Mouse (Mus musculus) spleen, adult 2 months (tissue): Measurements from ENCODE around the gene Glud1. TPM values are rescaled to one million over a fixed set of nuclear protein-coding genes. Genes with fewer than 3 reads are reported as not detected.

Experiments used
- DNase-seq, 2 experiments: peaks; one replicate each; pipeline versions ENCODE4 v3.0.0 to v3.0.0-alpha.2; 2012 to 2021; ENCODE audit warnings: low spot score in 2 of 2, low read depth in 1 of 2
- H3K27ac ChIP-seq: fragments of 200-500 bp; 2 replicates; pipeline ENCODE4 v1.5.1; 2012; ENCODE audit warnings: low read length, inconsistent platforms; ENCODE audit not compliant: insufficient read depth
- H3K27me3 ChIP-seq: fragments of 200-500 bp; 2 replicates; pipeline ENCODE4 v1.6.1; 2012; ENCODE audit warnings: mild to moderate bottlenecking, moderate library complexity, low read length, inconsistent platforms; ENCODE audit not compliant: control insufficient read depth, insufficient read depth
- H3K36me3 ChIP-seq: fragments of 200-500 bp; 2 replicates; pipeline ENCODE4 v1.6.1; 2012; ENCODE audit warnings: mild to moderate bottlenecking, low read length, inconsistent platforms; ENCODE audit not compliant: control insufficient read depth, insufficient read depth
- H3K4me1 ChIP-seq: fragments of 200-500 bp; 2 replicates; pipeline ENCODE4 v1.6.1; 2011; ENCODE audit warnings: inconsistent platforms; ENCODE audit not compliant: control insufficient read depth, insufficient read depth, insufficient read length
- H3K4me3 ChIP-seq: fragments of 200-500 bp; 2 replicates; pipeline ENCODE4 v1.5.1; 2011; ENCODE audit warnings: mild to moderate bottlenecking, inconsistent platforms; ENCODE audit not compliant: insufficient read depth, insufficient read length; ENCODE audit errors: extremely low read depth
- CTCF ChIP-seq: fragments of 200-500 bp; IDR thresholded peaks from 2 replicates; pipeline ENCODE4 v1.5.1; 2011; ENCODE audit warnings: mild to moderate bottlenecking, inconsistent platforms; ENCODE audit not compliant: insufficient read depth, insufficient read length, insufficient replicate concordance; ENCODE audit errors: extremely low read depth
- POLR2A ChIP-seq: fragments of 200-500 bp; IDR thresholded peaks from 2 replicates; pipeline ENCODE4 v1.6.1; 2011; ENCODE audit warnings: low read depth, low read length, inconsistent platforms
- WGBS: fragments of 180-500 bp; shearing (Covaris S2); methylation state at CpG from one replicate; pipeline ENCODE4 v1.1.7; 2018; 5-methylcytosine and 5-hydroxymethylcytosine counted together
- polyA plus RNA-seq: library from polyadenylated mRNA; depleted of rRNA; stranded (reverse); fragments of >200 nt; gene quantifications from 2 replicates; pipeline ENCODE4 v1.2.3, GENCODE M21; 2012

Glud1 gene
- polyA plus RNA-seq, 1 experiment: 47.7 TPM

- peaks cover 11% of the 10 kb centered on the region for H3K36me3 ChIP-seq
- no peak for DNase-seq
Measured at GRCm38 (mm10) chr14:34318113-34318512, 7.6 kb downstream of the Glud1 start.

DNA sequence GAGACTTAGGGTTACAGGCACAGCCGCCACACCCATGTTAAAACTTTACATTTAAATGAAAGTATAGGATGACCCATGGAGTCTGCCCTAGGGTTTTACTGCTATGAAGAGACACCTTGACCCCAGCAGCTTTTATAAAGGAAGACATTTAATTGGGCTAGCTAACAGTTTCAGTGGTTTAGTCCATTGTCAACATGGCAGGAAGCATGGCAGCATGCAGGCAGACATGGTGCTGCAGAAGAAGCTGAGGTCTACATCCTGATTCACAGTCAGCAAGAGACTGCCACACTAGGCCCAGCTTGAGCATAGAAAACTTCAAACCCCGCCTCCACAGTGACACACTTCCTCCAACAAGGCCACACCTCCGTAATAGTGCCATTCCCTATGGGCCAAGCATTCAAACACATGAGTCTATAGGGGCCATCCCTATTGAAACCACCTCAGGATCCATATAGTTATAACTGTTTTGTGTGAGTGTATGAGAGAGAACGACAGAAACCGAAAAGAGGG lies 13.1 kb downstream of the Glud1 start:
- WGBS: 97% methylated on average over 5 of the region's 5 CpGs
- Histone ChIP-seq H3K4me1 (no peaks in the 10 kb centered on the region), H3K36me3 (peaks cover 21% of the 10 kb centered on the region), H3K27ac (no peak overlapping the region), H3K27me3 (no peaks in the 10 kb centered on the region), H3K4me3 (no peak overlapping the region)
- TF ChIP-seq POLR2A (no peak), CTCF (no peak)
- no peak for DNase-seq

More at GRCm38 (mm10) chr14:34318113-34318512, 7.6 kb downstream of the Glud1 start:
- no peaks in the 10 kb centered on the region for H3K27me3 ChIP-seq
- H3K27ac ChIP-seq: no peak overlapping the region
- TF ChIP-seq POLR2A (no peak), CTCF (no peak)
- H3K4me3 ChIP-seq: no peak overlapping the region
- H3K4me1 ChIP-seq: peaks cover 3% of the 10 kb centered on the region; the same call in 1 of the 2 replicates

DNA sequence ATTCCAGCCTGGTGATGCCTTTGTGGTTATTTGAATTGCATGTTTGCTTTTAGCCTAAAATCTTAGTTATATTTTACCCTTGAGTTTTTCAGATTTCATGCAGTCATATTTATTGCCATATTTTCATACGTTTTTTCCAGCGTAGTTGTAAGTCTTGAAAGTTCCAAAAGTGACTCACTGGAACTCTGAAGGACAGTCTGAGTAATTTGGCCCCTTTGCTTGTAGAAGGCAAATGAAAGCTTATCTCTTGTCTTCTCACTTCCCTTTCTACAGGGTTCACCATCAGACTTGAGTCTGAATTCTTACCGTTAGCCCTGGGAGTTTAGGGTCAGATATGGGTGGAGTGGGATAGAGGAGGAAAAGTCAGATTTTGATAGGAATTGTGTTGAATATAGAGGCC lies 16.1 kb downstream of the Glud1 start:
- H3K36me3 ChIP-seq: peaks cover 33% of the 10 kb centered on the region
- 89% methylated on average over 3 of the region's 3 CpGs for WGBS

GRCm38 (mm10) chr14:34327618-34328017 lies 17.1 kb downstream of the Glud1 start:
- TF ChIP-seq CTCF (no peak), POLR2A (no peak)
- Histone ChIP-seq H3K27me3 (no peaks in the 10 kb centered on the region), H3K4me3 (no peak overlapping the region), H3K36me3 (peaks cover 36% of the 10 kb centered on the region), H3K27ac (no peak overlapping the region), H3K4me1 (no peaks in the 10 kb centered on the region)
- 83% methylated on average over 1 of the region's 1 CpGs for WGBS
- no peak for DNase-seq

More for the DNA sequence above, 16.1 kb downstream of the Glud1 start:
- TF ChIP-seq CTCF (no peak), POLR2A (no peak)
- Histone ChIP-seq H3K4me1 (no peaks in the 10 kb centered on the region), H3K27ac (no peak overlapping the region), H3K27me3 (no peaks in the 10 kb centered on the region), H3K4me3 (no peak overlapping the region)
- DNase-seq: no peak

DNA sequence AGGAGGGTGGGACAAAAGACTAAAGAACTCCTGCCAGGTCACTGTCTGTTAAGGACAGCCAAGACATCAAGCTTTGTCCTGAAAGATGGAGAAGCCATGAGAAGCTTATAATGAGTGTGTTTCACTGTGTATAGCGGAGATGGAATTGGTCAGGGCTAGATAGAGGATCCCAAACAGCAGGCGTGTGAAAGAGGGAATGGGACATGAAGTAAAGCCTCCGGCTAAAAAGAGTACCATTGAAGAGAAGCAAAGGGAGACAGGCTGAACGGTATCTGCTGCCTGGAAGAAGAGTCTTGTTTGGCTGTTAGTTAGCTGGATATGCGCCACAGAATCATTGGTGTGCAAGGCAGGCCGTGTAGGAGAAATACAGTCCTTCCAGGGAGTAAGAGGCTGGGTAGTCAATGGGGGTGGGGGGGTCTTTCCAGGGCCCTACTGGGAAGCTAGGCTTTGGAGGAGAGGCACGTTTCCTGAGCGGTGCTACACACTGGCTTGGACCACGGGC lies 20.2 kb downstream of the Glud1 start:
- TF ChIP-seq POLR2A: no peak
- TF ChIP-seq CTCF: no peak
- DNase-seq: no peak
- Histone ChIP-seq H3K4me1 (no peaks in the 10 kb centered on the region), H3K27me3 (no peaks in the 10 kb centered on the region), H3K27ac (no peak overlapping the region), H3K36me3 (peaks cover 44% of the 10 kb centered on the region), H3K4me3 (no peak overlapping the region)
- WGBS: 93% methylated on average over 9 of the region's 9 CpGs

- H3K27me3 ChIP-seq: no peaks in the 10 kb centered on the region
- 94% methylated on average over 3 of the region's 3 CpGs for WGBS
- H3K4me3 ChIP-seq: no peak overlapping the region
- no peak for TF ChIP-seq POLR2A
- no peak for TF ChIP-seq CTCF
- H3K27ac ChIP-seq: no peak overlapping the region
- H3K4me1 ChIP-seq: no peaks in the 10 kb centered on the region
- no peak for DNase-seq
- H3K36me3 ChIP-seq: peaks cover 49% of the 10 kb centered on the region
Measured at GRCm38 (mm10) chr14:34331886-34332285, 21.4 kb downstream of the Glud1 start.

- DNase-seq: no peak
- peaks cover 51% of the 10 kb centered on the region for H3K36me3 ChIP-seq
- 90% methylated on average over 5 of the region's 5 CpGs for WGBS
- no peak overlapping the region for H3K4me3 ChIP-seq
- no peak for TF ChIP-seq POLR2A
- no peak for TF ChIP-seq CTCF
- no peak overlapping the region for H3K27ac ChIP-seq
- H3K4me1 ChIP-seq: no peaks in the 10 kb centered on the region
- no peaks in the 10 kb centered on the region for H3K27me3 ChIP-seq
Measured at GRCm38 (mm10) chr14:34332476-34332875, 21.9 kb downstream of the Glud1 start.

GRCm38 (mm10) chr14:34339446-34339845 lies 28.9 kb downstream of the Glud1 start:
- Histone ChIP-seq H3K4me3 (no peak overlapping the region), H3K27ac (no peak overlapping the region), H3K4me1 (no peaks in the 10 kb centered on the region), H3K36me3 (peaks cover 50% of the 10 kb centered on the region), H3K27me3 (no peaks in the 10 kb centered on the region)
- WGBS: 86% methylated on average over 1 of the region's 1 CpGs
- no peak for DNase-seq
- TF ChIP-seq CTCF: no peak
- no peak for TF ChIP-seq POLR2A
